Mouse (Mus musculus) lung, postnatal 36 days (tissue): Measurements from ENCODE around the gene Clec4f.
A peak's percentile ranks its signal among the peaks of the same experiment; 100 is the strongest.

Experiments used
- DNase-seq: peaks from one replicate; pipeline ENCODE4 v3.0.0; 2022; ENCODE audit warnings: mixed read lengths

Clec4f gene

GRCm38 (mm10) chr6:83631815-83632214 lies 24.2 kb downstream of the Clec4f start:
- DNase-seq = no peak

GRCm38 (mm10) chr6:83626781-83627180 lies 29.2 kb downstream of the Clec4f start:
- DNase-seq = no peak

GRCm38 (mm10) chr6:83619955-83620354 lies 36.0 kb downstream of the Clec4f start:
- DNase-seq = no peak

- DNase-seq = peak; percentile 47
These were observed 38.2 kb downstream of the Clec4f start for GRCm38 (mm10) chr6:83617581-83618335.

- peak; percentile 60 for DNase-seq
These were observed 39.5 kb downstream of the Clec4f start for GRCm38 (mm10) chr6:83616512-83616911.

GRCm38 (mm10) chr6:83614469-83614868 lies 41.5 kb downstream of the Clec4f start:
- DNase-seq = no peak

GRCm38 (mm10) chr6:83612976-83613375 lies 43.0 kb downstream of the Clec4f start:
- no peak for DNase-seq

- DNase-seq = peak; percentile 7
These were observed 56.3 kb downstream of the Clec4f start for GRCm38 (mm10) chr6:83599636-83600174.

- DNase-seq = no peak
These were observed 56.9 kb downstream of the Clec4f start for GRCm38 (mm10) chr6:83599060-83599550.

- peak; percentile 62 for DNase-seq
These were observed 57.3 kb downstream of the Clec4f start for GRCm38 (mm10) chr6:83598646-83599045.

- DNase-seq = no peak
These were observed 58.0 kb downstream of the Clec4f start for GRCm38 (mm10) chr6:83597988-83598387.

- peak; percentile 18 for DNase-seq
These were observed 61.0 kb downstream of the Clec4f start for GRCm38 (mm10) chr6:83595035-83595434.
